Mouse (Mus musculus) thymus, adult 2 months (tissue): ENCODE measurements around the gene Ttc5.

Source experiments
- CTCF ChIP-seq: fragments of 200-500 bp; IDR thresholded peaks from 2 replicates; pipeline ENCODE4 v1.5.1; 2012; ENCODE audit warnings: mild to moderate bottlenecking, control low read depth, low read length, moderate library complexity, borderline replicate concordance; ENCODE audit not compliant: control insufficient read depth, poor library complexity, insufficient read depth; ENCODE audit errors: extremely low read depth
- POLR2A ChIP-seq: fragments of 200-500 bp; IDR thresholded peaks from 2 replicates; pipeline ENCODE4 v1.6.1; 2012; ENCODE audit warnings: mild to moderate bottlenecking, low read length, control low read depth, moderate library complexity; ENCODE audit not compliant: control insufficient read depth, poor library complexity, insufficient read depth; ENCODE audit errors: extremely low read depth

GRCm38 (mm10) chr14:50784391-50785250, 698 bp downstream of the Ttc5 start:
- TF ChIP-seq CTCF (no peak), POLR2A (no peak)
